Mouse (Mus musculus) kidney, postnatal 4 days (tissue): ENCODE measurements around the gene Slco1a6.
A peak's percentile ranks its signal among the peaks of the same experiment; 100 is the strongest.
"Not testable (repeated sequence)": the region's sequence is repeated elsewhere in the genome, so short reads cannot be mapped to it uniquely, and the experiment has no call there.

Source experiments
- DNase-seq, 2 experiments: peaks; one replicate each; pipeline ENCODE4 v3.0.0; 2021; ENCODE audit warnings: mixed read lengths in 2 of 2

Slco1a6 gene

DNA sequence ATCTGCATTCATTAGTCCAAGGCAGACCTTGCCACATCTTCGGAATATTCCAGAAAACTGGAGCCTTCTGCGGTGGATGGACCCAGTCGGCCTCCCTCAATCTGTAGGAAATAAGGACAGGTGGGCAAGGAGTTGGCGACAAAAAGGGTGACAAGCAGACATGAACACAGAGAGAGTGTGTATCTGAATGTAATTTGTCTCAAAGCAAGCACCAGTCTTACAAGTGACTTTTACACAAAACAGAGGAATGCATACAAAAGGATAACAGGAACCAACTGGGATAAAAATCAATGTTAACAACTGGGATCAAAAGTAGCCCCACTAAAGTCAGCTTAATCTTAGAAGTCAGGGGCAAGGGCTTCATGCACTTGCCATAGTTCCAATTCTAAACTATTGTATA, at the start of gene Slco1a6:
Slco1a6 (minus strand) TSS at position 101 of the 400 bp plus-strand sequence.
- no peak for DNase-seq

DNA sequence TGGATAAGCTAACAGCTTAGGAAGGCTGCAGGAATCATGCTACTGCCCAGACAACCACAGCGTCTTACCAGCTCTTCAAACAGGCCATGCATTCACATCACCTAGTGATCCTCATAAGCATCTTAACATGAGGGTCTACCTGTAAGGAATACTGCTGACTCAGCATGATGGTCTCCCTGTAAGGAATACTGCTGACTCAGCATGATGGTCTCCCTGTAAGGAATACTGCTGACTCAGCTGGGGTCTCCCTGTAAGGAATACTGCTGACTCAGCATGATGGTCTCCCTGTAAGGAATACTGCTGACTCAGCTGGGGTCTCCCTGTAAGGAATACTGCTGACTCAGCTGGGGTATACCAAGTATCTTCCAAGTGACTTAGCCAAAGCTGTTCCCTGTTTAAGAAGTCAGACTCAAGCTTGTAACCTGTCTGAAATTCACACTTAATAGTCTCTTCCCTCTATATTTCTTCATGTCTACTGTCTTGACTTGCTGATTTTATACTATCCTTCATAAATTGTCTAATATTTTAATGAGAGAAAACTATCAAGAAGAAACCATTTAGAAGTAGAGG, 42.5 kb upstream of the Slco1a6 start:
- not testable (repeated sequence) for DNase-seq

DNA sequence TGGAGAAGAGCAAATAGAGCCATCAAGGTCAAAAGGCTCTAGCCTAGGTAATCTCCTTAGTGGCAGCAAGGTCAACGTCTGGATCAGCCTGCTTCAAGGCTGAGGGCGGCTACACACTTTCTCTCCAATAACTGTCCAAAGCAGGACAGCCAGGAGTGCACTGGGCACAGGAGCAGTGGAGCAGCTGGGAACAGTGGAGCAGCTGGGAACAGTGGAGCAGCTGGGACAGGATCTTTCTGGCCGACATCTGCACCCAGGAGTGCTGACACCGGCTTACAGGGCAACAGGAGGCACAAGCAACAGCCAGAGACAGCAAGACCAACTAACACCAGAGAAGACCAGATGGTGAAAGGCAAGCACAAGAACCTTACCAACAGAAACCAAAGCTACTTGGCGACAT, 36.7 kb upstream of the Slco1a6 start:
- no peak for DNase-seq

DNA sequence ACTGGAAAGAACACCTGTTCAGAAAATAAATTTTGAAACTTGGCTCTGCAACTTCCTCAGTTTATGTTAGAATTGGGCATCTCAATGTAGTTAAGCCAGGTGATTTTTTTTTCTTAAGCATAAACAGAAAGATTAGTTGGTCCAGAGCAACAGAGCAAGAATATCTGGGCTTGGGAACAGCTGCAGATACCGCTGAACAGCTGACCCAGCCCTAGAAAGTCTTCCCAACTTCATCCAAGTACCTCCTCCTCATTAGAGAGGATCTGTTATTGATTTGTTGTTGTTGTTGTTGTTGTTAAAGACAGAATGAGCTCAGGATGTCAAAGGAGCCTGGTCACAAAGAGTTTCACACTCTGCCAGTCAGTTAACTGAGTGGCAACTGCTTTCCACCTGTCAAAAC, 31.1 kb upstream of the Slco1a6 start:
- DNase-seq = no peak

DNA sequence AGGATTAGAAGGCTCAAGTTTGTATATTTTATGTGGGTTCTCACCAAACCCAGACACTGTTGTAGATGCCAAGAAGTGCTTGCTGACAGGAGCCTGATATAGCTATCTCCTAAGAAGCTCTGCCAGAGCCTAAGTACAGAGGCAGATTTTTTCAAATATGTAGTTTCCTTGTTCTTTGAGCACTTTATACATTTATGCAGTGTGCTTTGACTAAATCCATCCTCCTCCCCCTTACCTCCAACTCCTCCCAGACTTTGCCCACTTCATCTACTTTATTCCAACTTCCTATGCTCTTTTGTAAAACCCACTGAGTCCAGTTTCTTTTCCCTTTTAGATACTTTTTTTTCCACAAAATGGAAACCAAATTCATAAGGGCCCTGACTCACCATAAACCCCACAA, 11.8 kb upstream of the Slco1a6 start:
- DNase-seq = no peak

DNA sequence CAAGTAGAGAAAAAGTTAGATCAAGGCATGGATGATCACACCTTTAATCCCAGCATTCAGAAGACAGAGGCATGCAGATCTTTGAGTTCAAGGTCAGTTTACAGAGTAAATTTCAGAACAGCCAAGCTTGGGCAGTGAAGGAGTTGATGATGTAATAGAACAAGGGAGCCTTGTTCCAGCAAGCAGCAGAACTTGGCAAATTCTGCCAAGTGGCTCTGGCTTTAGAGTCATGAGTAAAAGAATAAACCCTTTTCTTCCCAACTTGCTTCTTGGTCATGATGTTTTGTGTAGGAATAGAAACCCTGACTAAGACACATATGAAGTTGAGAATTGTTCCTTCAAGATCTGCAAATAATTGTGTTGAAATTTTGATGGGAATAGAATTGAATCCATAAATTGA, 3.5 kb upstream of the Slco1a6 start:
- DNase-seq = no peak

DNA sequence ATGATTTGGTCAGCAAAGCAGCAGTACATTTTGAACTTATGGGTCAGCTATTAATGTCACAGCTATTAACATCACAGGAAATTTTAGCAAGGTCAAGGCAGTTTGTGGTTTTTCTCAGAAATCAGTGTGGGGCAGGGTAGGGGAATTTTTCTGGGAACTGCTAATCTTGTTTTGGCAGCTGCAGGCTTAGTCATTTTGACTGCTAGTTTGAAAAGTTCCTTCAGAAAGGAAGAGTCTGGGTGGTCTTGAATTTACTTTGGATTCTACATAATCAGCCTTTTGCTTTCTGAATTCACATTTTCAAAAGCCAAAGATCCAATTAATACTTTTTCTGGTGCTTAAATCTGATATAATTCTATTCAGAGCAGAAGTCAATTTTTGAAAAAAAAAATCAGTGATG, 1.4 kb upstream of the Slco1a6 start:
- no peak for DNase-seq

DNA sequence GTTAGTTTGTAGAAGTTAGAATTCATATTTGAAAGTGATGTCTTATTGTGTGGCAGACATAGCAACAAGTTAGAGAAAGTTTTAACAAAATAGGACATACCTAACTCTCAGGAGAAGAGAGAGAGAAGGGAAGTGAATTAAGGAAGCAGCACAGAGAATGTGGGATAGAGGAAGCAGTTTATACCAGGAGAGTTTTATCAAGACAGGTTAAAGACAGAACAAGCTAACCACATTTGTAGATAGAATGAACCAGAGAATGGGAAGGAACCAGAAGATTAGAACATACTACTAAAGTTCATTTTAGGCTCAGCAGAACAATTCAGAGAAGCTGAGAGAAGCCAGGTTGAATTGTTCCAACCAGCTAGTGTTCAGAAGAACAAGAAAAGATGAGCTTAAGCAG, 7.8 kb downstream of the Slco1a6 start:
- no peak for DNase-seq

DNA sequence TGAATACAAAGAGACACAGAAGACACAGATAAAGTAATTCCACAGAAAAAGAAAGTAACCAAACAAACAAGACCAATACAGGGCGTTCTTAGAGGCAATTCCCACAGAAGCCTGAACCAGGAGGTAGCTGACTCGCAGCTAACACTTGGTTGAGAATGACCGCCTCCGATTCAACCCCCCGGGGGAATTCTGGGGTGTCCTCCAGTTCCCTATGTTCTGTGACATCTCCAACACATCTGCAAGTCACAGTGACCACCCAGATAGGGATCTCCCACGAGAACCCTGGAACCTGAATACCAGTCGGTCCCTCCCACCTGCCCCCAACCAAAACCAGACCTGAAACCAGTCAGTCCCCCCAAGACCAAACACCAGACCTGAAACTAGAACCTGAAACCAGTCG, 14.1 kb downstream of the Slco1a6 start:
- DNase-seq = no peak

DNA sequence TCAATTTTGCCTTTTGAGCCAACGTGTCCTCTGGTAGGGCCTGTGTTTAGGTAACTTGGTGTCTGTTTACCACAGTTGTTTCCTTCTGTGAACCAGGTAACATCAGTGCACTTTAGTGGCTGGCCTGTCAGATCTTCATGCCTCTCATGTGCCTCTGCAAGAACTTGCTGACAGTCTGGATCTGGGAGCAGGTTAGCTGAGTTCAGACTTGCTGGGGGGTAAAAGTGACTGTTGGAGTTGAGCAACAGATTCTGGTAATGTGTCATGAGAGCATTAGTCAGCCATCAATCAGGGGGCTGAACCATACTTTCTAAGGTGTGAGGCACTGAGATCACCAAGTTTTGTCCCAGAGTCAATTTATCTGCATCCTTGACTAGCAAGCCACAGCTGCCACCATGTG, 16.4 kb downstream of the Slco1a6 start:
- DNase-seq = no peak

DNA sequence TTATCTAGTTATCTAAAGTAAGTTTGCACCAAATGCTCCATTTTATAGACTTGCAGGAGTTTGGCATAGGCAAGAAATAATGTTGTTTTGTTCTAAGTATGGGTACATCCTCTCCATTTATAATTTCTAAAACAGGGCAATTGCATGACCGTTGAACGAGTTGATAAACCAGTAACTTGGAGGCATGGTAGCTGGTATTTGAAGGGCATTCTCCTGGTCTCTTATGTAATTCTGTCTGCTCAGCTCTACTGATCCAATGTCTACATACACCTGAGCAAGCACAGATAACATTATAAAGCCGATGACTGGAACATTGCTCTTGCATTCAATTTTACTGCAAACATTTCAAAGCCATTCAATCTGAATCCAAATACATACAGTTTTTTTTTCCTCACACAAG, 20.9 kb downstream of the Slco1a6 start:
- no peak for DNase-seq

DNA sequence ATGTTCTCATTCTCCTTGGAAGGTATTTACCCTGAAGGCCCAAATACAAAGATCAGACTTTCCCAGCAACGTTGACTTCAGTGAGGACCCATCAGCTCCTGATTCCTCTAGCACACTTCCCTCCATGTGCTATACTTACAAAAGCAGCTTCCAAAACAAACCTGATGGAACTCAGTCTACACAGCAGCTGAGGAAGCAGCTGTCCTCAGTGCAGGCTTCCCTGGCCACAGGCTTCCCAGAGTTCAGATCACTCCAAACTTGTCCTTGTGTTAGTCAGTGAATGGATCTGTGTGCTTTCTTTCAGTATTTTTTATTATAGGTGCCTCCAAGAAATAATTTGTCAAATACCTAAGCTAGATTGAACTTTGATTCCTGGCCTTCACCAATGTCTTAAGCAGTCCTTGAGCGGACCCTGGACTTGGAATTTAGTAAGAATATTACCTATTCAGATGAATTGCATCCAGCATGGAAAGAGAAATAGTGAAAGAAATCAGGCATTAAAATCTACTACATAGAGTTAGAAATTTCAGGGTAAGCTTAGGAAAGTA, 22.4 kb downstream of the Slco1a6 start:
- no peak for DNase-seq

DNA sequence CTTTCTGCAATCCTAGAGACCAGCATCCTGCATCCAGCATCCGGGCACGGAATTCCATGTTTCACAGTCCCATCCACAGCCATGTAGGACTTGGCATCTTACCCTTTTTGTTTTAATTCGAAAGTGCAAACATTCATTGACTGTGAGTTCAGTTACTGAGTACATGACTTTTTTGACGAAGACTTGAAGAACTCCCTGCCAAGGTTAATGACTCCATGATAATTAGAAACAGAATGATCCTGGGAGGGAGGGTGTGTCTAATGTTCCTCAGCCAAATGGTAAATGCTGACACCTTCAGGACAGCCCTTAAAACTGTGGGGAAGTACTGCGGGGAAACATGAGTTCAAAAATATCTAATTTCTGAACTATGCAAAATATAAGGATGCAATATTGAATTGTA, 44.9 kb downstream of the Slco1a6 start:
- no peak for DNase-seq

DNA sequence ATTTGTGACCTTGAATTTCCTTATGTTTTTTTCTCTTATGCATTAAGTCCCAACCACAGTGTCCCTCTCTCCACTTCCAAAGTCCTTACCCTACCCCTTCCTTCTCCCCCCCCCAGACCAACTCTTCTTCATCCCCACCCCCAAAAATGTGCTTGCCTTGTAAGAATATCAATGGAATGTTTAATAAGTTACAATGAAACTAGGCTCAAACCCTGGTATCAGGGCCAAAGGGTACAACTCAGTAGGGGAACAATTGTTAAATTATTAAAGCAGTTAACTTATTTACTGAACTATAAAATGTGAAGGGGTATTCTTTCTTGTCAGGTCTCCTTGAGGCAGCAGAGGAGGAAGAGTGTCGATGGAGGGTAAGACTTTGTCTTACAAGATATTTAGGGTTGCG, 47.1 kb downstream of the Slco1a6 start:
- DNase-seq = no peak

DNA sequence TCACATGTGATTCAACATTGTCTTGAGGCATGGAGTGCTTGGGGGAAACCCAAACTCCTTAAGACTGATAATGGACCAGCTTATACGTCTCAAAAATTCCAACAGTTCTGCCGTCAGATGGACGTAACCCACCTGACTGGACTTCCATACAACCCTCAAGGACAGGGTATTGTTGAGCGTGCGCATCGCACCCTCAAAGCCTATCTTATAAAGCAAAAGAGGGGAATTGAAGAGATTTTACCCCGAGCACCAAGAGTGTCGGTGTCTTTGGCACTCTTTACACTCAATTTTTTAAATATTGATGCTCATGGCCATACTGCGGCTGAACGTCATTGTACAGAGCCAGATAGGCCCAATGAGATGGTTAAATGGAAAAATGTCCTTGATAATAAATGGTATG, 54.2 kb downstream of the Slco1a6 start:
- DNase-seq = not testable (repeated sequence)

DNA sequence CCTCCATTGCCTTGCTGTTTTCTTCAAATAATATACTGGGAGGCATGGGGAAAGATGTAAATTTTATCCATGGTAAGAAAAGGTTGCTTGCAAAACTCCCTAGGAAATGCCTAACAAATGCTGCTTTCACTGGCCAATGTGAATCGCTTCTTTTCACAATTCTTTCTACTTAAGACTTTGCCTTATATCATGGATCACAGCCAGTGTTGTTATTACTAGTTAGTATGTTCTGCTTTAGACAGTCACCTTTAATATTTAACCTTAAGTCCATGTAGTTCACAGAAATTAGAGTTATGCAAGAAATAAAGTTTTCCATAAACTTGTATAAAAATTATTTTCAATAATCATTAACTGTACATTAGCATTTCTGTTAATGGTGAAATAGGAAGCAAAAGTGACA, 60.0 kb downstream of the Slco1a6 start:
- no peak for DNase-seq

DNA sequence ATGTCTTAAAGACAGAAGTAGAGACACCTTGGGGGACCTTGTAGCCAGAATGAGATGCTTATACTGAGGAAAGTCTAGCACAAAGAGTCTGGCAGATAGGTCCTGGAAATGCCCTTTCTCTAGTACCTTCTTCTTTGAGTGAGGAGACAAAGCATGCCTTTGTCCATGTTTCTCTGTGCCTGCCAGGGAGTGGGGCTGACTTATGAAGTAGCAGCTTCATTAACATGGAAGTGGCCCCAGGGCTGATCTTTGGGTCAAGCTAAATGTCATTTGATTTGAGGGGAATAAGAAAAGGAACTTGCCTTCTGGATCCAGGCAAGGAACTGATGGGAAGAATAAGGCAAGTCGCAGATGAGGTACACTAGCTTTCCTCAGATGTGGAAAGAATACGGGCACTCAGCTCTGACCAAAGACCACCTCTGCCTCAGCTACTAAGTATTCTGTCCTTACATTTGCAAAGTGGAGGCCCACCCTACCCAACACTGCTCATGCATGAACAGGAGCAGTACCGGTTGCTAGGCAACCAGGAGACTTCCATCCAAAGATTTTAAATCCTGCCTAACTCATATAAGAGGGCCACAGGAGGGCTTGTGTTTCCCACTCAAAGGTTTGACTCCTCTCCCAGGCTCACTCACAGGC, 96.5 kb downstream of the Slco1a6 start:
- no peak for DNase-seq

DNA sequence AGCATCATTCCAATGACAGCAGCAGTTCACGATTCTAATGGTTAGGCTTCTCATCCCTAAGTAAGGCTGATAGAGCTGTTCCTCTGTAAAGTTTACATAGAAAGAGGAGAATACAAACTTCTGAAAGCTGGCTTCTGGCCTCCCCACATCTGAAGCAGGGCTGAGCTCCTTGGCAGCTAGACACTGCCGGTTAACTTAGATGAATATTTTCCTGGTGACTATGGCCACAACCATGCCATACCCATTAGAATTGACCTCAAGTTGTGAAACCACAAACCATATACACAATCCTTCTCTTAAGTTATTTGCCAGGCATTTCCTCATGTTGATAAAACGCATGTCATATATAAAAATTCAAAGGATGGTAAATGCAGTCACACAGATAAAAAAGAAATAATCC, 117.2 kb downstream of the Slco1a6 start:
- DNase-seq = no peak

DNA sequence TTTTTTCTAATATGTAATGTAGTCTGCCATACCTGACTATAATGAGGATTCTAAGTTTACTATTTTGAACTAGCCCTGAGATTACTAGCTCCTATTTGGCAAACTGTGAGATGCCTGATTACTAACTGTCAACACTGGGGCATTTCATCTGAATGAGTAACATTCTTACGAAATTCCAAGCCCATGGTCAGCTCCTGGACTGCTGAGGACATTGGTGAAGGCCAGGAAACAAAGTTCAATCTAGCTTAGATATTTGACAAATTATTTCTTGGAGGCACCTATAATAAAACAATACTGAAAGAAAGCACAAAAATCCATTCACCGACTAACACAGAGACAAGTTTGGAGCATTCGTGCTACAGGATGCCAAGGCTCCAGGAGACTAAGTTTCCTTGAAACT, 150.0 kb downstream of the Slco1a6 start:
- not testable (repeated sequence) for DNase-seq

DNA sequence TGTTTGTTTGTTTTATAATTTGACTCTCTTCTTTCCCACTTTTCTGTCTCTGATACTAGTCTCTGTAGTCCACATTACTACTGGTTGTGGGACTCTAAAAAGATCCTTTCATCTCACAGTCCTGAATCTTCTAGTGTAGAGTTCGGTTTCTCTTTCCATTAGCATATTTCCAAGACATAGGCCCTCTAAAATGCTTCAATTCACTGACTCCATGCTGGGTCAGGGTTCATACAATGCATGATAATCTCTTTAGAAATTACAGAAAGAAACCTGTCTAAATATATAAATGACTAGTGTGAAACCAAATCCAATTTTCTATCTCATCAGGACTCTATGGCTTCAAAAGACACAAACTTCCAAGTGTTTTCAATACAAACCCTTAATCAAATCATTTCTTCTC, 160.6 kb downstream of the Slco1a6 start:
- no peak for DNase-seq

DNA sequence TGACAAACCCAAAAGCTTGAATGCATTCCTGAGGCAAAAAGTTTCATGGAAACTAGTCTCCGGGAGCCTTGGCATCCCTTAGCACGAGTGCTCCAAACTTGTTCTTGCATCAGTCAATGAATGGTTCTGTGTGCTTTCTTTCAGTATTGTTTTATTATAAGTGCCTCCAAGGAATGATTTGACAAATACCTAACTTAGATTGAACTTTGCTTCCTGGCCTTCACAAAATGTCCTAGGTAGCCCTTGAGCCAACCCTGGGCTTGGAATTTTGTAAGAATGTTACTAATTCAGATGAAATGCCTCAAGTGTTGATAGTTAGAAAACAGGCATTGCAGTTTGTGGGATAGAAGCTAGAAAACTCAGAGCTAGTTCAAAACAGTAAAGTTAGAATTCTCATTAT, 162.6 kb downstream of the Slco1a6 start:
- no peak for DNase-seq

DNA sequence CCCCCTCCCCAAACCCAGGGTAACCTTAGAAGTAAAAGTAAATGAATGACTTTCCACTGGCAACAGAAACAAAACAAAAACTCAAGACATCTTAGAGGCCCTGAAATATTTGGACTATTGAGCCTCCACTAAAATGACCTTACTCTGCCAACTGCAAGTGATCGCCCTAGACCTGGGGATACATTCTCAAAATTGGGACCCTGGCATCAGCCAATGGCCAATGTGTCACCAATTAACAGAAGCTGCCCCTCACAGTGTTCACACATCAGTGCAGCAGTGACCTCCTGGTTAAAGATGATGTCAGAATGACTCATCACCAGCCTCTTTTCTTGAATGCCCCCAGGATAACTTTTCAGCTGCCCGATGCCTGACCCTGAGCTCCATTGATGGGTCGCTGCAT, 166.4 kb downstream of the Slco1a6 start:
- DNase-seq = no peak

DNA sequence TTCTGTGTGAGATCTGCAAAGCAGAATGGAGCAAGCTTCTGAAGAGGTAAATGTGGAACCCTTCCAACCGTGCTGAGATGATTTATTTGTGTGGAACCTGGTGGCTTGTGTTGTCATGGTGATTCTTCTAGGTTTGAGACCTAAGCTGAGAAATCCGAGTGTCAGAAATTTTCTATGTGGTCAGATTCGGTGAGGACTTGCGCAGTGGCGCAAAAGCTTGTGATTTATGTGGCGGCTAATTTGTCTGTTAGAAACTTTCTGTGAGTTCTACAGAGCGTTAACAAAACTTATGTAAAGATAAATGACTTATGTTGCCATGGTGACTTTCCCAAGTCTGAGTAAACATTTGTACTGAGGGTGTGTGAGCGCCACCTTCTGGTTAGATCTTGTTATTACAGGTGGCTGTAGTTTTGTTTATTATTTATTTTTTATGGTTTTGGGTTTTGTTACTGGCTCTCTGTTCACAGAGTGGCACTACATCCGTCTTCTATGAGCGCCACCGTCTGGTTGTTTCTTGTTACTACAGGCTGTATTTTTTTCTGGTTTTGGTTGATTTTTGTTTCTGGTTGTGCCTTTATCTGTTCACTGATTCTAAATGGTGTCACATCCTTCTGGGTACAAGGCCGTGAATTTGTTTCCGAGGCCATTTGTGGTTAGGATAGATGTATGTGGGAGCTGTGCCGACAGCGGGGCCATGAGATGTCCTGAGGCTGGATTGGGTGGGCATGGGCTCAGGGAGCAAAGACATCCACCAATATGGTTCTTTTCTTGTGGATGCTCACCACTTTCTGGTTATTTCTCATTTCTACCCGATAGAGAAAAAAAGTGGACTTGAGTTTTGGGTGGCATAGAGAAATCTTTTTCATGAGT, 167.8 kb downstream of the Slco1a6 start:
- peak; percentile 53 to 65 for DNase-seq

DNA sequence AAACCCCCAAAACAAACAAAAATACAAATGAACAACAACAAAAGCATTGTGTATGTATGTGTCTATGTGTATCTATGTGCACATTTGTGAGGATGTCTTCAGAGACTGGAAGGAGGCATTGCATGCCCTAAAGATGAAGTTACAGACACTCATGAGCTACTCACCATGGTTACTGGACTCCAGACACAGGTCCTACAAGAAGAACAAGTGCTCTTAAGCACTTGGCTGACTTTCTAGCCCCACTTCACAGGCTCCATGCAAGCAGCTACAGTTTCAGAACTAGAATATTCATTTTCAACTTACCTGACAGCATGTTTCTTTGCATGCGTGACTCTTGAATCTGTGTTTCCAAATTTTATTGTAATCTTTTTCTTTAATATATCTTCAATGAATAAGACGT, 172.6 kb downstream of the Slco1a6 start:
- no peak for DNase-seq
